Mouse (Mus musculus) cerebellum, adult 2 months (tissue): ENCODE data around the gene Atp6v0a2. TPM values are rescaled to one million over a fixed set of nuclear protein-coding genes. Genes with fewer than 3 reads are reported as not detected.
"Not testable (repeated sequence)": the region's sequence is repeated elsewhere in the genome, so short reads cannot be mapped to it uniquely, and the experiment has no call there.

ENCODE experiments used
- DNase-seq, 2 experiments: peaks; one replicate each; pipeline ENCODE4 v3.0.0; 2021
- H3K27ac ChIP-seq: fragments of 200-500 bp; 2 replicates; pipeline ENCODE4 v1.5.1; 2012; ENCODE audit warnings: low read length, control low read depth, inconsistent platforms; ENCODE audit not compliant: insufficient read depth
- H3K27me3 ChIP-seq: fragments of 200-500 bp; 2 replicates; pipeline ENCODE4 v1.6.1; 2012; ENCODE audit warnings: inconsistent platforms, mild to moderate bottlenecking, low read length, moderate library complexity; ENCODE audit not compliant: control insufficient read depth, insufficient read depth
- H3K4me1 ChIP-seq: fragments of 200-500 bp; 2 replicates; pipeline ENCODE4 v1.6.1; 2011; ENCODE audit warnings: low read length; ENCODE audit not compliant: control insufficient read depth, insufficient read depth
- H3K4me3 ChIP-seq: fragments of 200-500 bp; replicated peaks from 2 replicates; pipeline ENCODE3; 2011; ENCODE audit warnings: mild to moderate bottlenecking, low read depth, low read length, control low read depth; ENCODE audit not compliant: insufficient read depth
- CTCF ChIP-seq: fragments of 200-500 bp; IDR thresholded peaks from 2 replicates; pipeline ENCODE4 v1.5.1; 2011; ENCODE audit warnings: low read depth, mild to moderate bottlenecking, control low read depth, low read length, moderate library complexity, borderline replicate concordance; ENCODE audit not compliant: insufficient read depth
- POLR2A ChIP-seq: fragments of 200-500 bp; IDR thresholded peaks from 2 replicates; pipeline ENCODE4 v1.6.1; 2011; ENCODE audit warnings: low read length, control low read depth, borderline replicate concordance; ENCODE audit not compliant: insufficient read depth
- WGBS: fragments of 180-500 bp; shearing (Covaris S2); methylation state at CpG from one replicate; pipeline ENCODE4 v1.1.7; 2018; 5-methylcytosine and 5-hydroxymethylcytosine counted together
- polyA plus RNA-seq: library from polyadenylated mRNA; depleted of rRNA; stranded (reverse); fragments of >200 nt; gene quantifications from 2 replicates; pipeline ENCODE4 v1.2.3, GENCODE M21; 2012; rRNA removed

Atp6v0a2 gene
- polyA plus RNA-seq, result 46.0 and 46.9 TPM in 2 replicates

DNA sequence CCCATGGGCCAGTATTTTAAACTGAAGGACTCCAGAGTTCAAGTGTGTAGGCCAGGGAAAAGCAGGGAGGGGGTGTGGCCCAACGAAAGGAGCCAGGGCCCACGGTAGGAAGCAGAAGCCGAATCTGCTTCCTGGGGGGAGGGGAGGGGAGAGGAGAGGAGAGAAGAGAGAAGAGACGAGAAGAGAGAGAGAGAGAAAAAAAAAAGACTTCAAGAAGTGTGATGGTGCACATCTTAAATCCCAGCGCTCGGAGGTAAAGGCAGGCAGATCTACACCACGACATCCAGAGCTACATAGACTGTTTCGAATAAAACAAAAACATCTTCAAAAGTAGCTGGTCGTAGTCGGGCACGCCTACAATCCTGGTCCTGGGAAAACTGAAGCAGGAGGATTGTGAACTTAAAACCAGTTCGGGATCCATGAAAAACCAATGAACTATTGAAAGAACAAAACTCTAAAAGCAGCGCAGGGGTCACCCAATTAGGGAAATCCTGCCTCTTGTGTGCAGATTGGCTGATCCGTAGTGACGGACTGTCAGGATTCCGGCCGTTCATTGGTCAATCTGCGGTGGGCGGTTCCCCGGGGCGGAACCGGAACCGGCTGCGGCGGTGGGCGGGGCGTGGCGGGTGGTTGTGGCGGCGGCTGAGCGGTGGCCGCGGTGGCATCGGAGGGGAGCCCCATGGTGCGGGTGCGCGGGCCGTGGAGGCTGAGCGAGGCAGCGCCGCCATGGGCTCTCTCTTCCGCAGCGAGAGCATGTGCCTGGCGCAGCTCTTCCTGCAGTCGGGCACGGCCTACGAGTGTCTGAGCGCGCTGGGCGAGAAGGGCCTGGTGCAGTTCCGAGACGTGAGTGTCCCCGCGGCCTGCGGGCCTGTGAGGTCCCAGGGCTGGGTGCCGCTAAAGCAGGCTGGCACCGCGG is at the start of gene Atp6v0a2:
Gene Atp6v0a2, plus strand, starts transcription at position 129 of the 916 bp plus-strand sequence.
- Histone ChIP-seq H3K27me3 (no peaks in the 10 kb centered on the region), H3K27ac (no peak within 1 kb of the TSS; the same call in 1 of the 2 replicates), H3K4me1 (peaks cover 6% of the 10 kb centered on the region), H3K4me3 (peak within 1 kb of the TSS; percentile 79)
- peak; percentile 51 for TF ChIP-seq POLR2A
- no peak for TF ChIP-seq CTCF
- under 1% methylated on average over 49 of the region's 58 CpGs for WGBS
- DNase-seq, result peak; percentile 93 to 94

DNA sequence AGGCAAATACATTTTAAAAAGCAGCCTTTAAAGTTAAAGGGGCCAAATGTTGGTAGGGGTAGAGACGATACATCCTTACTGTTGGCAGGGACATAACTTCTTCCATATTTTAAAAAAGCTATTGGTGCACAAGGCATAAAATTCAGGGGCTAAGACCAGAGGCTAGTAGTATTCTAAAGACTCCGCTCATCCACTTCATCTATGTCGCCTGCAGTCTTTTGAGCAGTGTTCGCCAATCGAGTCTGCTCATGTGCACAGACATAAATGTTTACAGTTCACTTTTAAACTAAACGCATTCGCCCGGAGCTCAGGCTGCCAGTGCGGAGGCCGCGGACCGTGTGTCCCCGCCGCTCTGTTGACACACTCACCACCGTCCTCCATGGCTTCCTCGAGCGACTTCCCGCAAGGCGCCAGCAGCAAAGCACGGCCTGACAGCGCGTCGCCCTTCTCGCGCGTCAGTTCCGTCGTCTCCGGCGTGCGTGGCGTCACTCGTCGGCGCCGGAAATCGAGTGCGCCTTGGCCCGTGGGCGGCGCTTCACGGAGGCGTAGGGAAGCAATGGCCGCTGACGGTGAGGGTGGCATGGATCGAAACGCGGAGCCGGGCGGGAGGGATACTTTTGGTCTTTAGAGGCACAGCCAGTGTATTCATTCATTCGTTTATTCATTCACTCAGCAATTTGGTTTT is 49.6 kb upstream of the Atp6v0a2 start, which contains the start of the genes Eif2b1 and Gtf2h3:
Gene Eif2b1, minus strand, starts transcription at position 499 of the 685 bp plus-strand sequence.
Gene Gtf2h3, plus strand, starts transcription at position 508 of the 685 bp plus-strand sequence.
- Histone ChIP-seq H3K4me3 (peak within 1 kb of the TSS; percentile 79), H3K27me3 (no peaks in the 10 kb centered on the region), H3K4me1 (no peaks in the 10 kb centered on the region; the same call in 1 of the 2 replicates), H3K27ac (peak within 1 kb of the TSS; percentile 42; the same call in 1 of the 2 replicates)
- TF ChIP-seq POLR2A (peak; percentile 98), CTCF (no peak)
- 1% methylated on average over 51 of the region's 51 CpGs for WGBS
- peak; percentile 94 to 95 for DNase-seq

DNA sequence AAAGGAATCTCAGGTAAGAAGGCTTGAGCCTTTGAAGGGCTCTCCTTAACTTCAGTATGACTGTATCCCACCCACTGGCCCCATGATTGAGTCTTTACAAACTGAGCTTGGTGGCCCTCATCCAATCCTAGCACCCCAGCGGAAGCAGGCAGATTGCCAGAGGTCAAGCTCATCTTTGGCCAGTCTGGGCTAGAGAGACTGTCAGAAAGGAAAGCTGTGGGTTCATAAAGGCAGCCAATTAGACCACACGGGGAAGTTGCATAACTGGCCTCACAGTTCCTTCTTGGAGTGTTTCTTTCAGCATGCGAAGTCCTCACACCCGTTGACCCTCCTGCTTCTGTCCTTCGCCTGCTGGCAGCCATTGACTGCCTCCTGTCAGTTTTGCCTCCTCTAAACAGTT is 45.9 kb upstream of the Atp6v0a2 start:
- WGBS, result 74% methylated on average over 5 of the region's 5 CpGs
- Histone ChIP-seq H3K4me1 (no peaks in the 10 kb centered on the region; the same call in 1 of the 2 replicates), H3K4me3 (no peak overlapping the region), H3K27me3 (no peaks in the 10 kb centered on the region), H3K27ac (no peak overlapping the region)
- TF ChIP-seq POLR2A (no peak), CTCF (no peak)
- no peak for DNase-seq

DNA sequence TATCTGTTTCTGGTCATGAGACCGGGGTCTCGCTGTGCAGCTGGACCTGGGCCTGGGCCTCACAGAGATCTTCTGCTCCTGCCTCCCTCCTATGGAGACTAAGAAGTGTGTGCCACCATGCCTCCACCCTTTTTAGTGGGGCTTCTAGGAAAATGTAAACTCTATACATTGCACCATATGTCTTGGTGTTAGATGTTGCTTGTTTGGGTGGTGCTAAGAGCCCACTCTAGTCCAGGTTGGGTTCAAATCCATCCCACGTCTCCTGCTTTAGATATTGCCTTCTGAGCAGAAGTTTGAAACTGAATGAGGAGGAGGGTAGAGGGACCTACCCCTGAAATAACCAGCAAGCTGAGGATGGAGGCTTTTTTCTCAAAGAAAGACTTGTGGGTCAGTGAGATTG is 35.6 kb upstream of the Atp6v0a2 start:
- Histone ChIP-seq H3K27ac (no peak overlapping the region), H3K4me1 (no peaks in the 10 kb centered on the region), H3K27me3 (no peaks in the 10 kb centered on the region), H3K4me3 (no peak overlapping the region)
- DNase-seq, result no peak
- no peak for TF ChIP-seq POLR2A
- WGBS, result 97% methylated on average over 3 of the region's 3 CpGs

DNA sequence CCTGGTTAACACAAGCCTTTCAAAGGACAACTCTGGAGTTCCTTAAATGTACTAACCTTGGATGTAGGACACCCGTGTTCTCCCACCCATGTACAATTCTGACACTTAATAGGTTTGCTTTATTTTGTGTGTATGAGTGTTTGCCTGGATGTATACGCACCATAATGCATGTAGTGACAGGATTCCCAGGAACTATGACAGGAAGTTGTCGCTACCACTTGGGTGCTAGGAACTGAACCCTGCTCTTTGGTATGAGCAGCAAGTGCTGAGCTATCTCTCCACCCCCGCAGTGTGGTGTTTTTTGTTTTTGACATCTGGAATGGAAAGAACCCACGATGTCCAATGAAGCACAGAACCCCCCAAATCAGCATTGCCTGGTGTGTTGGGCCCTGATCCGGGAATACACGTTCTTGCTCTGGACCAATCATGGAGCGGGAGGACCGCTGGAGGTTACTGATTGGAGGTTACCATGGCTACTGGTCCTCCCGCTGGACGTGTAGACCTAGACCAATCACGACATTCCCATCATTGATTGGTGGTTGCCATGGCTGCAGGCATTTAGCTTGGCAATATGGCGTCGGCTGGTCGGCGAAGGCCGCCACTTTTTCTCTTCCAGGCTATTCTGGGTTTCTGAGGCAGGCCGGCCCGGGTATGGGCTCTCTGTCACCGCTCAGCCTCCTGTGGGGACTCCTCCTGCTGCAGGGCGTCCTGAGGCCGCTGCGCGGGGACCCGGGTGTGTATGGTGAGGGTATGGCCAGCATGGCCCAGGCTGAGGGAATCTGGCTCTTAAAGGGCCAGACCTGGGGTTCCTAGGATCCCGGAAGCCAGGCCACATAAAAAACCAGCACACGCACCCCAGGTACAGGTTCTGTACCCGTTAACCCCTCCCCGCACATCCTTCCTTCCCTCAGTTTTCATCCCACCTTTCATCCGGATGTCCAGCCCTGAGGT is 29.9 kb upstream of the Atp6v0a2 start:
- Histone ChIP-seq H3K27me3 (no peaks in the 10 kb centered on the region), H3K27ac (no peak overlapping the region), H3K4me1 (no peaks in the 10 kb centered on the region), H3K4me3 (peak overlapping the region; percentile 75)
- WGBS, result 3% methylated on average over 30 of the region's 30 CpGs
- peak; percentile 91 to 97 for DNase-seq
- TF ChIP-seq POLR2A (peak; percentile 38; the same call in 1 of the 2 replicates), CTCF (no peak)

DNA sequence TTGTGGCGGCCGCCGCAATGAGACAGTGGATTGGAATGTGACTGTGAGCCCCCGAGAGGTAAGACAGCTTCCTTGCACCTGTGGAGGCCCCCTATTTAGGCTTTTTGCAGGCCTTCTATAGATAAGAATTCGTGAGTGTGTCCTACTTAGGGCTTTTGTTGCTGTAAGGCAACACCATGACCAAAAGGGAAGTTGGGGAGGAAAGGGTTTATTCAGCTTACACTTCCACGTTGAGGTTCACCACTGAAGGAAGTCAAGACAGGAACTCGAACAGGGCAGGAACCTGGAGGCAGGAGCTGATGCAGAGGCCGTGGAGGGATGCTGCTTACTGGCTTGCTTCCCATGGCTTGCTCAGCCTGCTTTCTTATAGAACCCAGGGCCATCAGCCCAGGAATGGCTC is 28.6 kb upstream of the Atp6v0a2 start:
- not testable (repeated sequence) for DNase-seq, H3K27ac ChIP-seq, H3K27me3 ChIP-seq, H3K4me3 ChIP-seq, H3K4me1 ChIP-seq
- 51% methylated on average over 8 of the region's 8 CpGs for WGBS

DNA sequence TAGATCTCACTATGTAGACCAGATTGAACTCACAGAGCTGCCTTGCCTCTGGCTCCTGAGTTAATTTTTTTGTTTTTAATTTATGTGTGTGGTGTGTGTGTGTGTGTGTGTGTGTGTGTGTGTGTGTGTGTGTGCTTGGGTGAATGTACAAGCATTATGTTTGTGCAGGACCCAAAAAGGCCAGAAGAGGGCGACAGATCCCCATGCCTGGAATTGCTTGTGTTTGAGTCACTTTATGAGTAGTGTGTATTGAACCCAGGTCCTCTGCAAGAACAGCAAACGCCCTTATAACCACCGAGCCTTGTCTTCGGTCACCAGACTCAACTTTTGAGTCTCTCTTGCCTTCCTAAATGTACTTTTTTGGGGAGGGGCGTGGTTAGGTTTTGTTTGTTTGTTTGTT is 26.0 kb upstream of the Atp6v0a2 start:
- Histone ChIP-seq H3K4me3 (no peak overlapping the region), H3K4me1 (no peaks in the 10 kb centered on the region), H3K27me3 (no peaks in the 10 kb centered on the region), H3K27ac (no peak overlapping the region)
- 62% methylated on average over 5 of the region's 5 CpGs for WGBS
- DNase-seq, result peak in 1 of 2 experiments; percentile 49
- TF ChIP-seq CTCF (peak; percentile 54; the same call in 1 of the 2 replicates), POLR2A (no peak)
